ENCODE assay signal across 7 mouse cellular contexts in the genomic region with DNA sequence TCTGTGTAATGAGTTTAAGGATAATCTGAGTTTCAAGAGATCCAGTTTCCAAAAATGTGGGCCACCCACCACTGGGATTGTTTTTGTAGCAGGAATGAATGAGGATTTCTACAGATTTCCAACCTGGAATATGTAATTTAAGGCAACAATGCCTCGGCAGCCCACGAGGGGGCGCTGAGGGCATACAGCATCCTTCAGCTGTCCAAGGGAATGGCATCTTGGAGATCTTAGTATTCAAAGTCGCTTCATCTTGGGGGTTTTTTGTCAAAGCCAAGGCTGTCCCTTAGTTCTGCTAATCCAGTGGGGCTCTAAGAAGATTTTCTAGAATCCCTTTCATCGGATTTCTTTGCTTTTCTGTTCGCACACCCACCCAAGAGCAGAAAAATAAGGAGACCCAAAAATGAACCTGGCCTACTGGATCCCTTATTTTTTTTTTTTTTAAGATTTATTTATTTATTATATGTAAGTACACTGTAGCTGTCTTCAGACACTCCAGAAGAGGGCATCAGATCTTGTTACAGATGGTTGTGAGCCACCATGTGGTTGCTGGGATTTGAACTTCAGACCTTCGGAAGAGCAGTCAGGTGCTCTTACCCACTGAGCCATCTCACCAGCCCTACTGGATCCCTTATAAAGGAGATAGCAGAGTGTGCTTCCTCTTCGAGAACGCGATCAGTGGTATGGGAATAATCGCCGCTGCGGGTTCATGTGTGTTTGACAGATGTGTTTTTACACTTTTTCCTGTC. TPM values are rescaled to one million over a fixed set of nuclear protein-coding genes. Genes with fewer than 3 reads are reported as not detected.
DNase-seq lines count a peak whose midpoint lies in the region; ATAC-seq lines count a peak whose summit lies in the region.

No protein-coding gene starts in this region.

- H3K27ac ChIP-seq in liver, embryonic 16.5 days (ENCODE audit: low read length), result peak overlapping the region; percentile 99

- H3K9ac ChIP-seq in liver, embryonic 16.5 days (ENCODE audit: low read depth, low read length), result peak overlapping the region; percentile 51

- peaks cover 23% of the 10 kb centered on the region for H3K36me3 ChIP-seq in liver, embryonic 16.5 days (ENCODE audit: control insufficient read depth, insufficient read depth)

- peak; percentile 89 for DNase-seq in 3T3-L1 (ENCODE audit: low read depth, low spot score)
- DNase-seq in CD4-positive helper T cell, adult 2 months (ENCODE audit: low read depth, low spot score), result peak; percentile 70
- peak; percentile 85 for DNase-seq in brain, adult 2 months (ENCODE audit: low read depth, low spot score)
- DNase-seq in kidney, postnatal 25 days, result peak; percentile 62 to 79
- DNase-seq in right cerebral cortex, adult 18-20 months, result peak; percentile 75

- 10% methylated on average over 13 of the region's 13 CpGs for WGBS in liver, embryonic 16.5 days (ENCODE audit: insufficient replicate concordance)

- H3K9me3 ChIP-seq in liver, embryonic 16.5 days (replicated peaks; ENCODE audit: control insufficient read depth, low read length), result no peaks in the 10 kb centered on the region

- peaks cover 38% of the 10 kb centered on the region for H3K4me1 ChIP-seq in liver, embryonic 16.5 days (ENCODE audit: control insufficient read depth, low read depth, low read length)

- ATAC-seq in erythroid progenitor cell, adult 5-6 weeks (replicated peaks; ENCODE audit: low FRiP score, poor library complexity, severe bottlenecking), result peak; percentile 50
- ATAC-seq in liver, embryonic 16.5 days (ENCODE audit: low read depth), result no peak

- peak overlapping the region; percentile 33 for H3K4me2 ChIP-seq in liver, embryonic 16.5 days (ENCODE audit: low read depth, low read length)

- H3K4me3 ChIP-seq in liver, embryonic 16.5 days (ENCODE audit: low read depth, low read length), result no peak overlapping the region

- no peaks in the 10 kb centered on the region for H3K27me3 ChIP-seq in liver, embryonic 16.5 days (ENCODE audit: control insufficient read depth, insufficient read depth, low read depth, low read length)

RNA-seq across cellular contexts. Expression of a gene that starts 4.5 kb away (rescaled TPM):
- total RNA-seq in erythroid progenitor cell, adult 5-6 weeks (2015; ENCODE audit: low replicate concordance), result 214 and 233 TPM in 2 replicates
- total RNA-seq in erythroid progenitor cell, adult 5-6 weeks (2017; ENCODE audit: low replicate concordance), result 286 and 356 TPM in 2 replicates
- 8.5 and 8.7 TPM in 2 replicates for polyA plus RNA-seq in liver, embryonic 16.5 days (2015; fragmentation: Nextera tagmentation; extraction: Ambion mirVana)

RNA-seq across cellular contexts. Expression of a gene that starts 11.3 kb away (rescaled TPM):
- 759 and 847 TPM in 2 replicates for total RNA-seq in erythroid progenitor cell, adult 5-6 weeks (2015; ENCODE audit: low replicate concordance)
- total RNA-seq in erythroid progenitor cell, adult 5-6 weeks (2017; ENCODE audit: low replicate concordance), result 373 and 474 TPM in 2 replicates
- polyA plus RNA-seq in liver, embryonic 16.5 days (2015; fragmentation: Nextera tagmentation; extraction: Ambion mirVana), result 278 and 327 TPM in 2 replicates

RNA-seq across cellular contexts. Expression of a gene that starts 24.4 kb away (rescaled TPM):
- 19.3 and 20.9 TPM in 2 replicates for total RNA-seq in erythroid progenitor cell, adult 5-6 weeks (2015; ENCODE audit: low replicate concordance)
- 36.9 and 44.9 TPM in 2 replicates for total RNA-seq in erythroid progenitor cell, adult 5-6 weeks (2017; ENCODE audit: low replicate concordance)
- polyA plus RNA-seq in liver, embryonic 16.5 days (2015; fragmentation: Nextera tagmentation; extraction: Ambion mirVana), result 6.6 and 7.0 TPM in 2 replicates
